Mouse (Mus musculus): ENCODE data around the gene Myh7b.

Gene Myh7b

GRCm38 (mm10) chr2:155633731-155634130 is 22.7 kb downstream of the Myh7b start:
- DNase-seq (ENCODE audit: low read depth, low spot score), result no peak

DNA sequence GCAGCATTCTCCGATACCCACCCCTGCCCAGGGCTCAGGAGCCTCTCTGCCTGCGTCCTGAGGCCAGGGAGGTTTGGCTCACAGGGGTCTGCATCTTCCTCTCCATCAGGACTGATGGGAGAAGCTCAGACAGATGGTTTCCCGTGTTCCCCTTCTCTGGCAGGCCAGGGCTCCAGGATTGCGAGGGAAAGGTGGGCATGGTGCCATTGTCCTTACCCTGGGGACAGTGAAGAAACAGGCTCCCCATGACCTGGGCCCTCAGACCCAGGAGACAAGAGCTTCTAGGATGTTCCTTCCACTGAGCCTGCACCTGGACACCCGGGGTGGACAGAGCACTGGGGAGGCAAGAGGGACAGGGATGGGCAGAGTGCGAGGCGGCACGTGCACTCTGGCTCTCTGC is 23.6 kb downstream of the Myh7b start:
- DNase-seq (ENCODE audit: low read depth, low spot score), result no peak

GRCm38 (mm10) chr2:155635961-155636360 is 24.9 kb downstream of the Myh7b start:
- DNase-seq (ENCODE audit: low read depth, low spot score), result no peak

- no peak for DNase-seq (ENCODE audit: low read depth, low spot score)
These were observed 25.9 kb downstream of the Myh7b start for GRCm38 (mm10) chr2:155636881-155637280.

DNA sequence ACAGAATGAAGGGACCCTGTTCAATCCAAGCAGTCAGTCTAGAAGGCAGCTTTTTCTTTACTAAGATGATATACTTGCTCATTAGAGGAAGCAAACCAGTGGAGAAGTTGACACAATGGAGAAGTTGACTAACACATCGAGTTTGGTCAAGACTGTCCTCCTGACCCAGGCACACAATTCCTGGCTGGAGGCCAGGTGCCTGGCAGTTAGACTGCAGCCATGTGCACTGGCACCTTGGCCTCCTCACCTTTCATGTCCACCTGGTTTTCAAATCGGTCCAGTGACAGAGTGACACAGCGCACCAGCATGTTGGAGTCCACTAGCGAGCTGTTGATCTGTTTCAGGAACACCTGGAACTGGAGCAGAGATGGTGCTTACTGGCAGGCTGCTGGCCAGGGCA is 26.4 kb downstream of the Myh7b start:
- no peak for DNase-seq (ENCODE audit: low read depth, low spot score)

DNA sequence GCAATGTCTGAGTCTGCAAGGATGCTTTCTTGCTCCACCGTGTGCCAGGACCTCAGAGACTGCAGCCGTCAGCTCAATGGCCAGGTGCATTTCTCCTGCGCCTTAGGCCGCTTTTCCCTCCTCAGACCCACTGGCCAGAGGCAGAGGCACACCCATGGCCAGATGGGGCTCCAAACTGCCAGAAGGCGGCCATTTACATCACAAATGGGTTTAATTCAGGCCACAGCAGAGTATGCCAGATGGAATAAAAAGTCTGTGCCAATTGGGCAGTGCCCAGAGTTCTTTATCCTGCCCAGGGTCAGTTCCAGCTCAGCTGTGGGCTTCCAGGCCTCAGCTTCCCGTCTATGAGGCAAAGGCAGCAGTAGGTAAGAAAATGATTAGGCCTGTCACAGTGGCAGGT is 29.6 kb downstream of the Myh7b start:
- no peak for DNase-seq (ENCODE audit: low read depth, low spot score)

GRCm38 (mm10) chr2:155641540-155642472 is 30.8 kb downstream of the Myh7b start:
- no peak for DNase-seq (ENCODE audit: low read depth, low spot score)

- DNase-seq (ENCODE audit: low read depth, low spot score), result no peak
These were observed 34.7 kb downstream of the Myh7b start for GRCm38 (mm10) chr2:155645746-155646145.

GRCm38 (mm10) chr2:155652618-155653017 is 41.6 kb downstream of the Myh7b start:
- no peak for DNase-seq (ENCODE audit: low read depth, low spot score)

DNA sequence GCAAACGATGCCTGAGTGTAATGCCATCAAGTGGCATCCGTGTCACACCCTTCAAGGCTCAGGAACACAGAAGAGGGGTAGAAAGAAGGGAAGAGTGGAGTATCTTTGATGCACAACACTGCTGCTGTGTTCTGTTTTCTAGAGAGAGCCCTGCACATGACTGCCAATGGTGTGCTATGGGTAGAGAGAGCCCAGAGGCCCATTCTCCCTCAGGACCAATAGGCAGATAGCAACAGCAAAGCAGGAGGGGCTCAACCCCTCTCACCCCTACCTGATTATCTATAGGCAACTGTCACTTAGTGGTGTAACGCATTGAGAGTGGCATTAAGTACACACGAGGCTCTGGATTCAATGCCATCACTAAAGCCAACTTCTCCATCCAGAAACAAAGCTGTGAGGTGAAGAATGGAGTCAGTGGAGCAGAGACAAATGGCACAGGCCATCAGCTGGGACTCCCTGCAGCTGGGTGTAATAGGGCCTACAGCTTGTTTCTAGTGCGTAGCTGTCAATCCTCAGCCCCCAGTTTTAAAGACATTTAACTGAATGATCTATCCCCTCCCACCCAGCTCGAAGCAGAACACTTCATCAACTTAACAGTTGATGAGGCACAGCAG is 44.9 kb downstream of the Myh7b start:
- DNase-seq (ENCODE audit: low read depth, low spot score), result no peak

GRCm38 (mm10) chr2:155662390-155662789 is 51.4 kb downstream of the Myh7b start:
- DNase-seq (ENCODE audit: low read depth, low spot score), result no peak

DNA sequence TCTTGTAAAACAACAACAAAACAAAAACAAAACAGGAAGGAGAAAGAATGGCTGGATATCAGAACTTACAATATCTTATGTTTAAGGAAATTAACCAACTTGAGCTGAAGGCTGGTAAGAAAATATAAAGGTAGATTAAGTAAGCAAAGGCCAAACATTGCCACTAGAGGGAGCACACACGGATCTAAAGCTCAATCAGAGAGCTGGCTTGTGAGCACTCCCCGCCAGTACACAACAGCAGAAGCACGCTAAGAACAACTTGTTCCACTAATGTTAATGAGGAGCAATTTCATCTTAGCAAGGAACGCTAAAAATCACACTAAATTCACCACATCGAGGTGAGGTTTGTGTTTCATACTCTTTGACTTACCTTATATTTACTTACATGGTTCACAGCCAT is 52.1 kb downstream of the Myh7b start:
- DNase-seq (ENCODE audit: low read depth, low spot score), result no peak

GRCm38 (mm10) chr2:155663910-155664460 is 53.0 kb downstream of the Myh7b start:
- no peak for DNase-seq (ENCODE audit: low read depth, low spot score)

DNA sequence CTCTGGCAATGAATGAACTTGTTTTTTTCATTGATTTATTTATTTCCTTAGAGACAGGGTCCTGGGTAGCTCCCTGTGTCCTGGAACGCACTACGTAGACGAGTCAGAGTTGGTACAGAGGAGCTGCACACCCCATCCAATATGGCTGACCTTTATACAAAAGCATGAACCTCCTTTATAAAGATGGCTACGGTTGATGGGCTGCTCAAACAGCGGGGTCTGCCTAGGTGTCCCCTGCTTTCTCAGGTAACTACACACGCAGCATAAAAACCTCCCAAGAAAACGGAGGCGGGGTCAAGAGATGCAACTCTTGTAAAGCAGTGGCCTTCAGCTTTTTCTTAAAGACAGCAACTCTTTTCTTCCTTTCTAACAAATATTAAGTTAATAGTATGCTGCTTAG is 56.9 kb downstream of the Myh7b start:
- DNase-seq (ENCODE audit: low read depth, low spot score), result no peak

GRCm38 (mm10) chr2:155668461-155668860 is 57.4 kb downstream of the Myh7b start:
- DNase-seq (ENCODE audit: low read depth, low spot score), result no peak

GRCm38 (mm10) chr2:155671236-155671635 is 60.2 kb downstream of the Myh7b start:
- no peak for DNase-seq (ENCODE audit: low read depth, low spot score)

DNA sequence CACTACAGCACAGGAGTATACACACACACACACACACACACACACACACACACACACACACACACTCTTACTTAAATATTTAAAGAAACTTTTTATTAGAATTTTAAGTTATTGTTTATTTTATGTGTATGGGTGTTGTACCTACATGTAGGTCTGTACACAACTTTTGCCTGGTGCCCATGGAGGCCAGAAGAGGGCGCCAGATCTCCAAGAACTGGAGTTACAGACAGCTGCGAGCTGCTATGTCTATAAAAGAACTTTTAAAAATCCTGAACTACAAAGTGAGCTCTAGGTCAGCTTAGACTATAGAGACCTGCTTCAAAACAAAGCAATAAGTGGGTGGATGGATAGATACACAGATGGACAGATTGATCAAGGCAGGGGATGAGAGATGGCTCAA is 62.5 kb downstream of the Myh7b start:
- peak; percentile 55 for DNase-seq (ENCODE audit: low read depth, low spot score)

GRCm38 (mm10) chr2:155675118-155675517 is 64.1 kb downstream of the Myh7b start:
- no peak for DNase-seq (ENCODE audit: low read depth, low spot score)

DNA sequence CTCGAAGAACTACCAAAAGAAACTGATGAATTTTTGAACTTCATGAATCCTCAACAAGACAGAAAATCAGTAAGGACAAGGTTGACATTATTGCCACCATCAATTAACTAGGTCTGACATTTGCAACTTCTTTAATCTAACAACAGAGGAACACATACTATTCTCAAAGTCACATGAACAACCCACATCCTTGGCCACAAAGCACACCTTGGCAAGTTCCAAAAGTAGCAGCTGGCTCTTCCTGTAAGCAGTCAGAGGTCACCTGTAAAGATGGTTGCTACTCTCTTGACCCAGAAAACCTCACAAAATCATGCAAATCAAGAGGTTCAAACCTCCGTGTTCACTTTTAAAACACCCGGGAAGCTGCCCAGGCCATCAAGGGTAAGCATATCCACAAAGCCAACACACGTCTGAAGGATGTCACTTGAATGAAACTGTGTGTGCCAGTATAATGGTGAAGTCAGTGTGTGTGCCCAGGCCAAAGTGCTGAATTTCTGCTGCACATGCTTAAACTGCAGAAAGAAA is 68.6 kb downstream of the Myh7b start:
- DNase-seq (ENCODE audit: low read depth, low spot score), result no peak

DNA sequence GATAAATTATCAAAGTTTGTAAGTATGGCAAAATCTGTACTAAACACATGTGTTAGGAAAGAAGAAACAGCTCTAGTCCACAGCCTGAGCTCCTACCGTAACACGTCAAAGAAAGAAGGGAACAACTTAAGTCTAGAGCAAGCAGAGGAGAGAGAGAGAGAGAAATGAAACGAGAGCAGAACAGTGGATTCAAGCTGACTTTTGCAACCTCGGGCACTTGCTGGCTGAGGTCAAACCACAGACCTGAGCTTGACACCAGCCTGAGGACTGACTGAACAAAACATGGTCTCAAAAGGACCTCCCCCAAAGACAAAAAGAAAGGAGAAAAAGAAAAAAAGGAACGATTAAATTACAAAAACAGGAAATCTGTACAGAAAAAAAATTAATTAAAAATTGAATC is 69.6 kb downstream of the Myh7b start:
- DNase-seq (ENCODE audit: low read depth, low spot score), result no peak

DNA sequence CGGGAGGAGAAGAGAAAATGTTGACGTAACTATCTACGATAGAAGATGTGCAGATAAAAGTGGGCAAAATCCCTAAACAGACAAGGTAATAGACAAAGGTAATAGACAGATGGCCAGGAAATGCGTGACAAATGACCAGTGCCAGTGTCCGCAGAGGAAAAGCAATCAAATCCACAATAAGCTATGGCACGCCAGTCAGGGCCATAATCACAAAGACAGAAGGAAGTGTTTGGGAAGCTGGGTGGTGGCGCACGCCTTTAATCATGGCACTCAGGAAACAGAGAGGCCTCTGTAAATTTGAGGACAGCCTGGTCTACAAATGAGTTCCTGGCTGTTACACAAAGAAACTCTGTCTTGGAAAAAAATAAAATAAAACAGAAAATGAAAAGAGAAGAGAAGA is 70.2 kb downstream of the Myh7b start:
- DNase-seq (ENCODE audit: low read depth, low spot score), result no peak

DNA sequence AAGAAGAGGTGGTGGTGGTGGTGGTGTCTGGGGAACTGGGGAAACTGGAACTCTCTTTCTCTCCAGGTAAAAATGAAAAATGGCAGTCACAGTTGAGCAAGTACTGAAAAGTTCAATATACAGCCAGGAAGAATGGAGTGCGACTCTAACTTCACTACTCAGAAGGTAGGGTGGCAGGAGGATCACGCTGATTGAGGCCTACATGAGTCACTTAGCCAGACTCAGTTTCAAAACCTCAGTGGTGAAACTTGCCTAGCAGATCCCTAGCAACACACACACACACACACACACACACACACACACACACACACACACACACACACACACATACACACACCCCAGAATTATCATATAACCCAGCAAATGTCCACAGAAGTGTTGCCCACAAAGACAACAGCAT is 70.9 kb downstream of the Myh7b start:
- no peak for DNase-seq (ENCODE audit: low read depth, low spot score)

- DNase-seq (ENCODE audit: low read depth, low spot score), result no peak
These were observed 72.1 kb downstream of the Myh7b start for GRCm38 (mm10) chr2:155683137-155683536.

Measured in mesoderm, embryonic 11.5 days (tissue).